Mouse (Mus musculus): ENCODE data around the gene Edil3.

DNA sequence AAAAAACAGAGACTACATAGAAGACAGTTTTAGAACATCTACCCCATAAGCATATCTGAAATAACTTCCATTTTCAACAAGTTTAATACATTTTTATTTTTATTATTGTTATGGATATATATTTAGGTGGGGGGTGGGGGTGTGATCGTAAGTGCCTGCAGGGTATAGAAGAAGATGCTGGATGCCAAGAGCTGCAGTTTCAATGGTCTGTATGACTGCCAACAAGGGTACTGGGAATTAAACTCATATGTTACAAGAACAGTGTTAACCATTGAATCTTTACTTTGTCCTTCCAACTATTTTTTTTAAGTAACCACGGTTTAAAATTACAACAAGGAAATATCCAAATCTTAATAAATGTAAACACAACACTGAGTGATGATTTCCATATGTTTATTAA lies 214.4 kb downstream of the Edil3 start:
- TF ChIP-seq POLR2A (IDR thresholded peaks at IDR 0.05; ENCODE audit: low read depth, low read length) (no peak), CTCF (IDR thresholded peaks at IDR 0.05; ENCODE audit: extremely low read depth, insufficient read length, insufficient replicate concordance, low read depth, low read length) (no peak)

All from small intestine, adult 2 months (tissue).